Mouse (Mus musculus): ENCODE measurements around the gene Nckipsd.

DNA sequence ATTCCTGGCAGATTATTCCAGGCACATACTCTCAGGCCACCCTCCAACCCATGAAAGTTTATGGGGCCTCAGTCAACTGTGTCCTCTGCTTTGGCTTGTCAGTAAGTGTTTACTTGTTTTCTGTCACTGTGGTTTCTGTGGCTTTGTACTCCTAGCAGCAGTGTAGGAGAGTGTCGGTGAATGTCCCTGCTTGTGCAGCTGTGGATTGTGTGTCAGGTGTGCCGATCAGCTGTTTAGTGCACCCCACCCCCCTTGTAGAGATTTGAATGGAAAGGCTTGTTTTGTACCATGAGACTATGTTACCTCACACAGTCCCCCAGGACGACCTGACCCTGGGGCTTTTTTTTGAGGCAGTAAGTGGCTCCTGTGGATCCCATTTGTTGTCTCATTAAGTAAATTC lies 15.4 kb upstream of the Nckipsd start:
- TF ChIP-seq CTCF (IDR thresholded peaks at IDR 0.05; ENCODE audit: low read depth) (no peak), EP300 (IDR thresholded peaks at IDR 0.05; ENCODE audit: low read depth) (no peak)
